Mouse (Mus musculus) intestine, embryonic 16.5 days (tissue): Measurements from ENCODE around the gene Kif18b. TPM values are rescaled to one million over a fixed set of nuclear protein-coding genes. Genes with fewer than 3 reads are reported as not detected.

Source experiments
- ATAC-seq: fragments of 200-750 bp; cut with Nextera tagmentation; 2 replicates; pipeline ENCODE4 v1.8.0; 2017; ENCODE audit warnings: moderate TSS enrichment, moderate library complexity
- H3K27ac ChIP-seq: fragments of 300-500 bp; sonication (generic); 2 replicates; pipeline ENCODE4 v1.5.1; 2014; ENCODE audit warnings: mild to moderate bottlenecking, low read length
- H3K27me3 ChIP-seq: fragments of 300-500 bp; sonication (generic); replicated peaks from 2 replicates; pipeline ENCODE4 v1.6.1; 2014; ENCODE audit warnings: low read length, control low read depth, mixed read lengths; ENCODE audit not compliant: control insufficient read depth, insufficient read depth
- H3K36me3 ChIP-seq: fragments of 300-500 bp; sonication (generic); 2 replicates; pipeline ENCODE4 v1.6.1; 2014; ENCODE audit warnings: low read length, control low read depth; ENCODE audit not compliant: control insufficient read depth, insufficient read depth
- H3K4me1 ChIP-seq: fragments of 300-500 bp; sonication (generic); 2 replicates; pipeline ENCODE4 v1.6.1; 2014; ENCODE audit warnings: low read length, control low read depth, mixed read lengths; ENCODE audit not compliant: control insufficient read depth, insufficient read depth
- H3K4me2 ChIP-seq: fragments of 300-500 bp; sonication (generic); 2 replicates; pipeline ENCODE4 v1.6.1; 2014; ENCODE audit warnings: low read depth, low read length, control low read depth
- H3K4me3 ChIP-seq: fragments of 300-500 bp; sonication (generic); 2 replicates; pipeline ENCODE4 v1.5.1; 2014; ENCODE audit warnings: mild to moderate bottlenecking, low read length
- H3K9ac ChIP-seq: fragments of 300-500 bp; sonication (generic); 2 replicates; pipeline ENCODE4 v1.6.1; 2014; ENCODE audit warnings: low read depth, low read length
- H3K9me3 ChIP-seq: fragments of 300-500 bp; sonication (generic); 2 replicates; pipeline ENCODE4 v1.6.1; 2016; ENCODE audit warnings: low read length, control low read depth; ENCODE audit not compliant: control insufficient read depth
- WGBS: fragments of 180-500 bp; shearing (Covaris S2); extraction: QIAGEN DNeasy Blood & Tissue Kit; methylation state at CpG from one replicate; pipeline ENCODE4 v1.1.7; 2014; 5-methylcytosine and 5-hydroxymethylcytosine counted together
- polyA plus RNA-seq: library from polyadenylated mRNA; unstranded; fragments of >200 nt; fragmentation: Nextera tagmentation; extraction: Ambion mirVana; gene quantifications from 2 replicates; pipeline ENCODE4 v1.2.1, GENCODE M21; 2015

Gene Kif18b
- polyA plus RNA-seq = 6.8 and 7.4 TPM in 2 replicates

DNA sequence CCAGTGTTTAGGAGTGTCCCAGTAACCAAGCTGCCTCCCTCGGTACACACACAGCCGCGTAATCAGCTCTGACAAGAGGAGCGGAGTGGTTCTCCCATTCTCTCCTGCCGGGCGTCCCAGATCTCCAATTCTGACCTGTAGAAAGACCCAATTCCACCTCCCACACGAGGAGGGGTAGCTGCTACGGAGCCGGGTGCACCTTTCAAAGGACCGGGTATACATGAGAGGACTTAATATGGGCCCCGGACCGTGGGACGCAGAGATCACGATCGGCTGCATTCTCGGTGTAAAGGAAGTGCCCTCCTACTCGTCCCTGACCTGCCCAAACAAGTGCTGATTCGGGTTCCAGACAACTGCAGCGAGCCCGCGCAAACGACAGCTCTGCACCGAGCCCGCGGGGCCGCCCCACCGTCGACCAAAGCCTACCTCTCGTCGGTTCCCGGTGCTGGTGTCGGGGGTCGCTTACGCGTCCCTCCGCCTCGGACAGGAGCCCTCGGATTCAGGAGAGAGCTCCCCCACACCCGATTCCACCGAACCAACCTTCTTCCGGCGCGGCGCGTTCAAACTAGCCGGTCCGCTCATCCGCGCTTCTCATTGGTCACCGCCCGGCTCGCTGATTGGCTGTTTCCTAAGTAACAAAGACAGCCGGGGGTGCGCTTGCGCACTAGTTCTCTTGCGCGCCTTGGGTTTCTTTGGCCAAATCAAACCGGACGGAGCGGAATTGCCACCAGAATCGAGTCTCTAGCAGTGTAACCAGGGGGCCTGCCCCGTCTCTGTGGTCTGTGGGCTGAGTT is at the start of gene Kif18b:
TSS of gene Kif18b (minus strand) at position 568 of the 794 bp plus-strand sequence.
- H3K4me2 ChIP-seq = peak within 1 kb of the TSS; percentile 77
- H3K9ac ChIP-seq = peak within 1 kb of the TSS; percentile 79
- peaks cover 6% of the 10 kb centered on the region; the same call in 1 of the 2 replicates for H3K4me1 ChIP-seq
- peak; percentile 97 for ATAC-seq
- no peaks in the 10 kb centered on the region for H3K36me3 ChIP-seq
- H3K27me3 ChIP-seq = no peaks in the 10 kb centered on the region
- H3K4me3 ChIP-seq = peak within 1 kb of the TSS; percentile 66
- WGBS = under 1% methylated on average over 62 of the region's 62 CpGs
- peak within 1 kb of the TSS; percentile 84 for H3K27ac ChIP-seq
- H3K9me3 ChIP-seq = no peaks in the 10 kb centered on the region

DNA sequence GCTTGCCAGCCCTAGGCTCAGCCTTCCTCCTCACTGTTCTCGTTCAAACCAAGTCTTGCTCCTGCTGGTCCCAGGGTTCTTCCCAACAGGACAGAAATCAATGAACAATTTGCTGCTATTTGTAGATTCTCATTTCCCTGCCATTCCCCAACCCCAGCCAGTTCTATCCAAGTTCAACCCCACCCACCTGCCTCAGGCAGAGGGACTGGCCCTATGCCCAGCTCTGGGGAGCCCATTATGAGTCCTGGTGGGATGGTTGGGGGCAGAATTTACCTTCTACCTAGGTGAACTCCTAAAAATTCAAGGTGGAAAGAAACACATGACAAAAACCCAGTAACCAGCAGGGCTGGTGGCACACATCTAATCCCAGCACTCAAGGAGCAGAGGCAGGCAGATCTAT is 47.4 kb upstream of the Kif18b start:
- Histone ChIP-seq H3K27me3 (no peaks in the 10 kb centered on the region), H3K9me3 (no peaks in the 10 kb centered on the region), H3K27ac (no peak overlapping the region), H3K4me1 (peaks cover 6% of the 10 kb centered on the region; the same call in 1 of the 2 replicates), H3K36me3 (no peaks in the 10 kb centered on the region), H3K9ac (no peak overlapping the region), H3K4me3 (no peak overlapping the region), H3K4me2 (no peak overlapping the region)
- no peak for ATAC-seq
- 53% methylated on average over 1 of the region's 1 CpGs for WGBS

- Histone ChIP-seq H3K4me3 (no peak overlapping the region), H3K27me3 (no peaks in the 10 kb centered on the region), H3K9ac (no peak overlapping the region), H3K9me3 (no peaks in the 10 kb centered on the region), H3K4me2 (no peak overlapping the region), H3K36me3 (no peaks in the 10 kb centered on the region), H3K27ac (no peak overlapping the region), H3K4me1 (peaks cover 6% of the 10 kb centered on the region; the same call in 1 of the 2 replicates)
- WGBS = 43% methylated on average over 5 of the region's 5 CpGs
- ATAC-seq = no peak
Observed at GRCm38 (mm10) chr11:102971604-102972003, 46.7 kb upstream of the Kif18b start.

GRCm38 (mm10) chr11:102964547-102965091 is 39.7 kb upstream of the Kif18b start:
- Histone ChIP-seq H3K9me3 (no peaks in the 10 kb centered on the region), H3K36me3 (no peaks in the 10 kb centered on the region), H3K4me3 (no peak overlapping the region), H3K4me1 (peaks cover 7% of the 10 kb centered on the region; the same call in 1 of the 2 replicates), H3K4me2 (no peak overlapping the region), H3K9ac (no peak overlapping the region), H3K27me3 (peaks cover 3% of the 10 kb centered on the region), H3K27ac (no peak overlapping the region)
- ATAC-seq = no peak
- 71% methylated on average over 16 of the region's 16 CpGs for WGBS

GRCm38 (mm10) chr11:102963855-102964546 is 39.1 kb upstream of the Kif18b start:
- peaks cover 7% of the 10 kb centered on the region; the same call in 1 of the 2 replicates for H3K4me1 ChIP-seq
- no peaks in the 10 kb centered on the region for H3K36me3 ChIP-seq
- WGBS = 27% methylated on average over 24 of the region's 24 CpGs
- no peaks in the 10 kb centered on the region for H3K9me3 ChIP-seq
- no peak overlapping the region for H3K4me3 ChIP-seq
- H3K27ac ChIP-seq = no peak overlapping the region
- H3K9ac ChIP-seq = peak overlapping the region; percentile 41; the same call in 1 of the 2 replicates
- H3K4me2 ChIP-seq = peak overlapping the region; percentile 10; the same call in 1 of the 2 replicates
- peaks cover 3% of the 10 kb centered on the region for H3K27me3 ChIP-seq
- no peak for ATAC-seq

DNA sequence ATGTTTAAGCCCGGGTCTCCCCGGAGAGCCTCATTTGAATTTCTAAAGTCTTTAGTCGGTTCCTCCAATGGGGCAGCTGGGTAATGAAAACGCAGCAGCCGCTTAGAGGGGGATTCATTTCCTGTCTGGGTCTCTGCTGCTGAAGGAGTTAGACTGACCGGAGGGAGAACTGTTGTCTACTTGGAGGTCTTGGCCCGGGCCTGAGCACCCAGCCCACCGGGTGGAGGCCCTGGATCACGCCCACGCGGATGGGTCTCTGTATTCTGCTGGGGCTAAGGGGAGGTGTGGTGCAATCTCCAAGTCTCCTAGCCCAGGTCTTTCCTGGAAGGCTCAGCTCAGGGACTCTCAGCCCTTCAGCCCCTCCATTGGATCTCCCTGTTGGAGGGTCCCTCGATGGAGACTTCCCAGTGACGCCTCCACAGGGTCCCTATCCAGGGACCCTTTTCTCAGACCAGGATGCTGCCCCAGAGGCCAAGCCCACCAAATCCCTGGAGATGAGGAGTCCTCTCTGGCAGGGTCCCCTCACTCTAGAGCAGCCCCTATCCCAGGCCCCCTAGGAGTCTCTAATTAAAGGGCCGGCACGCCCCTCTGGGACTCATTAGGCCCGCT is 38.4 kb upstream of the Kif18b start:
- Histone ChIP-seq H3K9me3 (no peaks in the 10 kb centered on the region), H3K4me1 (peaks cover 10% of the 10 kb centered on the region; the same call in 1 of the 2 replicates), H3K27me3 (peaks cover 3% of the 10 kb centered on the region), H3K27ac (no peak overlapping the region), H3K36me3 (no peaks in the 10 kb centered on the region), H3K4me3 (no peak overlapping the region), H3K4me2 (peak overlapping the region; percentile 10; the same call in 1 of the 2 replicates), H3K9ac (peak overlapping the region; percentile 41; the same call in 1 of the 2 replicates)
- WGBS = 13% methylated on average over 16 of the region's 16 CpGs
- no peak for ATAC-seq

- no peak overlapping the region for H3K4me2 ChIP-seq
- H3K27ac ChIP-seq = no peak overlapping the region
- H3K4me1 ChIP-seq = peaks cover 13% of the 10 kb centered on the region
- 40% methylated on average over 7 of the region's 7 CpGs for WGBS
- H3K27me3 ChIP-seq = peaks cover 3% of the 10 kb centered on the region
- no peak overlapping the region; the same call in 1 of the 2 replicates for H3K9ac ChIP-seq
- no peak overlapping the region for H3K4me3 ChIP-seq
- no peak for ATAC-seq
- no peaks in the 10 kb centered on the region for H3K36me3 ChIP-seq
- H3K9me3 ChIP-seq = no peaks in the 10 kb centered on the region
Observed at GRCm38 (mm10) chr11:102962861-102963245, 37.9 kb upstream of the Kif18b start.

DNA sequence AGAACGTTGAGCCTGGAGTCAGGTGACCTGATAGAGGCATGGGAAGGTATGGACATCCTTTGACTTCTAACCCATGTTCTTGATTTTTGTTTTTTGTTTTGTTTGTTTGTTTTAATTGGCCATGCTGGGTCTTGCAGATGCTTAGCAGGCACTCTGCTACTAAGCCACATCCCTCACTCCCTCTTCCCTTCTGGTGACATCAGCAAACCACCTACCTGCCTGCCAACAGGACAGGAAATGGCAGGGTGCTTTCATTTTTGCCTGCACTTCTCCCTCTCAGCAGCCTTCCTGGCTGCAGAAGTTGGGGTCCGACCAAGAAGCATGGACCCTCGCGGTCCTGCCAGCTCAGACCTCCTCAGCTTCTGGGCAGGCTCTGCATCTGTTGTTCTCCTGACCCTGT is 36.2 kb upstream of the Kif18b start:
- Histone ChIP-seq H3K4me3 (no peak overlapping the region), H3K27me3 (peaks cover 3% of the 10 kb centered on the region), H3K4me1 (peaks cover 27% of the 10 kb centered on the region), H3K4me2 (no peak overlapping the region), H3K36me3 (no peaks in the 10 kb centered on the region), H3K27ac (no peak overlapping the region), H3K9ac (no peak overlapping the region), H3K9me3 (no peaks in the 10 kb centered on the region)
- ATAC-seq = no peak
- WGBS = 84% methylated on average over 4 of the region's 4 CpGs

DNA sequence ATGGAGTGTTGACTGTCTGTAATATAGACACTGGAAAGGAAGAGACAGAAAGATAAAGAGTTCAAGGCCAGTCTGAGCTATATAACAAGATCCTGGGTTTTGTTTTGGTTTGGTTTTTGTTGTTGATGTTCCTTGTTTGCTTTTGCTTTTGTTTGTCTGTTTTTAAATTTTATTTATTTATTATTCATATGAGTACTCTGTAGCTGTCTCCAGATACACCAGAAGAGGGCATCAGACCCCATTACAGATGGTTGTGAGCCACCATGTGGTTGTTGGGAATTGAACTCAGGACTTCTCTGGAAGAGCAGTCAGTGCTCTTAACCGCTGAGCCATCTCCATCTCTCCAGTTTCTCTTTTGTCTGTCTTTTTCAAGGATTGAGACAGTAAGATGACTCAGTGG is 33.9 kb upstream of the Kif18b start:
- no peak overlapping the region for H3K27ac ChIP-seq
- H3K4me1 ChIP-seq = peaks cover 29% of the 10 kb centered on the region
- H3K36me3 ChIP-seq = no peaks in the 10 kb centered on the region
- no peak overlapping the region for H3K9ac ChIP-seq
- peaks cover 3% of the 10 kb centered on the region for H3K27me3 ChIP-seq
- WGBS = 78% methylated on average over 1 of the region's 1 CpGs
- H3K4me3 ChIP-seq = no peak overlapping the region
- no peaks in the 10 kb centered on the region for H3K9me3 ChIP-seq
- no peak for ATAC-seq
- H3K4me2 ChIP-seq = no peak overlapping the region
